Mouse (Mus musculus) left cerebral cortex, postnatal 4 days (tissue): ENCODE results near the gene Dctpp1. TPM values are rescaled to one million over a fixed set of nuclear protein-coding genes. Genes with fewer than 3 reads are reported as not detected.

ENCODE experiments used
- DNase-seq: peaks from one replicate; pipeline ENCODE4 v3.0.0-alpha.2; 2022
- intact Hi-C: fragments of 180-260 bp; cut with DNase I; formaldehyde crosslinking; loops from one replicate; pipeline ENCODE4 v1.15.1; 2025
- total RNA-seq, 2 experiments: library from RNA; stranded (reverse); gene quantifications; 2 replicates each; pipeline ENCODE4 v1.2.3; 2021

The Dctpp1 gene
- total RNA-seq, 2 experiments from 2014 or later, result 49.8 to 63.1 TPM

- peak; percentile 93 for DNase-seq
- intact Hi-C loops, result no loop called here
Observed at GRCm38 (mm10) chr7:127232622-127233367, 27.7 kb downstream of the Dctpp1 start, which contains the start of the genes Zfp553 and Sept1. Zfp553 (plus strand) TSS chr7:127233061. Sept1 (minus strand) TSS chr7:127233130.

- DNase-seq, result no peak
- intact Hi-C loops, result no loop called here
Observed at GRCm38 (mm10) chr7:127231826-127232621, 28.5 kb downstream of the Dctpp1 start.

- intact Hi-C loops, result no loop called here
- no peak for DNase-seq
Observed at GRCm38 (mm10) chr7:127231376-127231775, 29.1 kb downstream of the Dctpp1 start.

GRCm38 (mm10) chr7:127228615-127229303 is 31.8 kb downstream of the Dctpp1 start:
- DNase-seq, result peak; percentile 85
- intact Hi-C loops, result no loop called here

GRCm38 (mm10) chr7:127225147-127225995 is 35.1 kb downstream of the Dctpp1 start:
- no peak for DNase-seq
- intact Hi-C loops, result no loop called here

- no peak for DNase-seq
- intact Hi-C loops, result no loop called here
Observed at GRCm38 (mm10) chr7:127224616-127225015, 35.9 kb downstream of the Dctpp1 start.

- no peak for DNase-seq
- intact Hi-C loops, result no loop called here
Observed at GRCm38 (mm10) chr7:127223515-127224478, 36.7 kb downstream of the Dctpp1 start.

GRCm38 (mm10) chr7:127223106-127223505 is 37.4 kb downstream of the Dctpp1 start:
- DNase-seq, result no peak
- intact Hi-C loops, result no loop called here

- no peak for DNase-seq
- intact Hi-C loops, result no loop called here
Observed at GRCm38 (mm10) chr7:127220440-127220839, 40.1 kb downstream of the Dctpp1 start.

- DNase-seq, result no peak
- intact Hi-C loops, result no loop called here
Observed at GRCm38 (mm10) chr7:127218670-127219069, 41.8 kb downstream of the Dctpp1 start.

GRCm38 (mm10) chr7:127217901-127218642 is 42.4 kb downstream of the Dctpp1 start:
- intact Hi-C loops, result no loop called here
- DNase-seq, result no peak

- intact Hi-C loops, result no loop called here
- DNase-seq, result no peak
Observed at GRCm38 (mm10) chr7:127217475-127217874, 43.0 kb downstream of the Dctpp1 start.

- DNase-seq, result no peak
- intact Hi-C loops, result no loop called here
Observed at GRCm38 (mm10) chr7:127216307-127216706, 44.2 kb downstream of the Dctpp1 start.

GRCm38 (mm10) chr7:127214981-127215871 is 45.3 kb downstream of the Dctpp1 start:
- intact Hi-C loops, result no loop called here
- DNase-seq, result peak; percentile 45

GRCm38 (mm10) chr7:127214521-127214920 is 46.0 kb downstream of the Dctpp1 start:
- DNase-seq, result no peak
- intact Hi-C loops, result no loop called here

GRCm38 (mm10) chr7:127213930-127214329 is 46.6 kb downstream of the Dctpp1 start:
- DNase-seq, result no peak
- intact Hi-C loops, result no loop called here

- intact Hi-C loops, result no loop called here
- no peak for DNase-seq
Observed at GRCm38 (mm10) chr7:127213485-127213884, 47.0 kb downstream of the Dctpp1 start.
